Mouse (Mus musculus) megakaryocyte, embryonic 14.5 days (primary cell): ENCODE results near the gene Dcun1d4. TPM values are rescaled to one million over a fixed set of nuclear protein-coding genes. Genes with fewer than 3 reads are reported as not detected.
"Not testable (repeated sequence)": the region's sequence is repeated elsewhere in the genome, so short reads cannot be mapped to it uniquely, and the experiment has no call there.

Source experiments
- H3K27me3 ChIP-seq: replicated peaks from 2 replicates; pipeline ENCODE3; 2012; ENCODE audit warnings: inconsistent platforms
- H3K36me3 ChIP-seq: replicated peaks from 2 replicates; pipeline ENCODE3; 2012; ENCODE audit warnings: low read length, inconsistent platforms, mixed read lengths
- H3K4me1 ChIP-seq: 2 replicates; pipeline ENCODE4 v1.6.1; 2012; ENCODE audit warnings: inconsistent platforms
- H3K4me3 ChIP-seq: replicated peaks from 2 replicates; pipeline ENCODE3; 2012; ENCODE audit warnings: moderate library complexity, mild to moderate bottlenecking, inconsistent platforms
- H3K9me3 ChIP-seq: 2 replicates; pipeline ENCODE4 v1.6.1; 2012; ENCODE audit warnings: inconsistent platforms
- FLI1 ChIP-seq: IDR thresholded peaks from 2 replicates; pipeline ENCODE4 v1.6.1; 2012; ENCODE audit warnings: low read length, inconsistent platforms, mixed read lengths
- GATA1 ChIP-seq: IDR thresholded peaks from 3 replicates; pipeline ENCODE4 v1.6.1; 2012; ENCODE audit warnings: mixed read lengths, low read length, inconsistent platforms, borderline replicate concordance
- polyA plus RNA-seq: library from polyadenylated mRNA; stranded (reverse); fragments of >175 nt; gene quantifications from 2 replicates; pipeline ENCODE4 v1.2.3, GENCODE M21; 2012; ENCODE audit warnings: low replicate concordance; ENCODE audit not compliant: insufficient read depth

Gene Dcun1d4
- polyA plus RNA-seq, 1 experiment = 0.66 TPM

DNA sequence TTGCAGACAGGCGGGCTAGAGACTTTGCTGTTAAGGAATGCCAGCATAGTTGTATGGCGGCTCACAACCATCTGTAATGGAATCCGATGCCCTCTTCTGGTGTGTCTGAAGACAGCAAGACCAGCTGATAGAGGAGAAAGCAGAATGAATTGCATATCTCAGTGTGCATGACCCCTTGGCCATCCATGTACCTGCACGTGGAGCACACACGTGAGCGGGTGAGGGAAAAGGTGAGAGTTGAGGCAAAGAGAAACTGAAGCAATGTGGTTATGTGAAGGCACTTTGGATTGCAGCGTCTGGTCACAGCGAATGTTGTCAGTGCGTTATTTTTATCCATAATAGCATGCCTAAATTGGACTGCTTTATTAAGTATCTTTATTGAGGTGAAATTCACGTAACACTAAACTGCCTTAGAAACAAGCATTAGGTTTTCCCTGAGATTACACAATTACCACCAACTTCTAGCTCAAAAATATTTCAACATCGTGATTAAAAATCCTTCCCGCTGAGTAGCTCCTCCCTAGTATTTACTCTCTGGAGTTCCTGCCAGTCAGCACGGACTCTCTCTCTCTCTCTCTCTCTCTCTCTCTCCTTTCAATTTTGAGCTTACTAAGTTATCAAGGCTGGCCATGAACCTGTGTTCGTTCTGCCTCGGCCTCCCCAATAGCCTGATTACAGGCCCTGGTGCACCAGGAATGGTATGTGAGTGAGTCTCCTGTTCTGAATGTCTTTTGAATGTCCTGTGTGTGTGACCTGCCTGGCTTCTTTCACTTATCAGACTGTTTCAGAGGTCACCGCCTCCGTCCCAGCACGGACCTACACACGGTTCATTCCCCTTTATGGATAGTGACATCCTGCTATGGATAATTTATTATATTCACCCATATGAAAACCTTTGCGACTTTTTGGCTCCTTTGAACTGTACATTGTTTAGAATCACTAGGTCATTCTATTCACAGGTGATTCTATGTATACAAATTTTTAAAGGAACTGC lies 6.1 kb upstream of the Dcun1d4 start:
- Histone ChIP-seq H3K4me1 (no peaks in the 10 kb centered on the region), H3K27me3 (peaks cover 6% of the 10 kb centered on the region), H3K36me3 (no peaks in the 10 kb centered on the region), H3K4me3 (no peak overlapping the region), H3K9me3 (no peaks in the 10 kb centered on the region)
- TF ChIP-seq GATA1 = no peak
- TF ChIP-seq FLI1 = no peak

DNA sequence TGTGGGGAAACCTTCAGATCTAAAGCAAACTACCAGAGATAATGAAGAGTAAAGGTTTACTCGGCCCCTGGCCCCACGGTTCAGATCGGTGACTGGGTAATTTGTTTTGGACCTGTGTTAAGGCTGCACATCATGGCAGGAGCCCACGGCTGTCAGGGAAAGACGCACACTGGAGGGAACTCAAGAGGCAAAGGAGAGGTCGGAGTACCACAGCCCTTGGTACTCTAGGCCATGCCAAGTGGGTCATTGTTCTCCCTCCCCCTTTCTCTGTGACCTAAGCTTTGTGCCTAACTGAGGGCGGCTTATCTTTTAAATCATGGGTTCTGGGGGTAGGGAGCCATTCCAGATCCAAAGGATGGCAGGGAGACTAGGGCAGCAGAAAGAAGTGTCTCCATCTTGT lies 601 bp downstream of the Dcun1d4 start:
- no peak for TF ChIP-seq FLI1
- no peak for TF ChIP-seq GATA1
- Histone ChIP-seq H3K4me1 (0 out of 2 replicates have a peak, but pooled peaks cover 5% of the 10 kb centered on the region), H3K36me3 (no peaks in the 10 kb centered on the region), H3K4me3 (no peak overlapping the region), H3K27me3 (peaks cover 14% of the 10 kb centered on the region), H3K9me3 (no peaks in the 10 kb centered on the region)

- H3K9me3 ChIP-seq, H3K36me3 ChIP-seq, H3K4me3 ChIP-seq, H3K4me1 ChIP-seq: not testable (repeated sequence)
- H3K27me3 ChIP-seq = peaks cover 14% of the 10 kb centered on the region
These were observed 1.6 kb downstream of the Dcun1d4 start for GRCm38 (mm10) chr5:73482381-73482780.

GRCm38 (mm10) chr5:73484016-73484615 lies 3.3 kb downstream of the Dcun1d4 start:
- no peak for TF ChIP-seq GATA1
- no peak for TF ChIP-seq FLI1
- Histone ChIP-seq H3K4me1 (0 out of 2 replicates have a peak, but pooled peaks cover 5% of the 10 kb centered on the region), H3K36me3 (no peaks in the 10 kb centered on the region), H3K4me3 (no peak overlapping the region), H3K9me3 (no peaks in the 10 kb centered on the region), H3K27me3 (peaks cover 13% of the 10 kb centered on the region)

- peaks cover 12% of the 10 kb centered on the region for H3K4me1 ChIP-seq
- TF ChIP-seq FLI1 (no peak), GATA1 (no peak)
- H3K27me3 ChIP-seq = peaks cover 11% of the 10 kb centered on the region
These were observed 5.7 kb downstream of the Dcun1d4 start for GRCm38 (mm10) chr5:73486451-73486850.

GRCm38 (mm10) chr5:73489915-73490314 lies 9.1 kb downstream of the Dcun1d4 start:
- Histone ChIP-seq H3K4me1 (peaks cover 18% of the 10 kb centered on the region), H3K36me3 (no peaks in the 10 kb centered on the region), H3K27me3 (peaks cover 4% of the 10 kb centered on the region), H3K4me3 (peak overlapping the region; percentile 99), H3K9me3 (no peaks in the 10 kb centered on the region)
- no peak for TF ChIP-seq FLI1
- TF ChIP-seq GATA1 = no peak

More at GRCm38 (mm10) chr5:73486451-73486850, 5.7 kb downstream of the Dcun1d4 start:
- no peaks in the 10 kb centered on the region for H3K9me3 ChIP-seq
- no peak overlapping the region for H3K4me3 ChIP-seq
- H3K36me3 ChIP-seq = no peaks in the 10 kb centered on the region

- TF ChIP-seq GATA1 (no peak), FLI1 (no peak)
- no peaks in the 10 kb centered on the region for H3K9me3 ChIP-seq
- H3K4me1 ChIP-seq = peaks cover 25% of the 10 kb centered on the region
- no peaks in the 10 kb centered on the region for H3K36me3 ChIP-seq
- H3K27me3 ChIP-seq = peaks cover 2% of the 10 kb centered on the region
- peak overlapping the region; percentile 99 for H3K4me3 ChIP-seq
These were observed 9.8 kb downstream of the Dcun1d4 start for GRCm38 (mm10) chr5:73490596-73491073.

DNA sequence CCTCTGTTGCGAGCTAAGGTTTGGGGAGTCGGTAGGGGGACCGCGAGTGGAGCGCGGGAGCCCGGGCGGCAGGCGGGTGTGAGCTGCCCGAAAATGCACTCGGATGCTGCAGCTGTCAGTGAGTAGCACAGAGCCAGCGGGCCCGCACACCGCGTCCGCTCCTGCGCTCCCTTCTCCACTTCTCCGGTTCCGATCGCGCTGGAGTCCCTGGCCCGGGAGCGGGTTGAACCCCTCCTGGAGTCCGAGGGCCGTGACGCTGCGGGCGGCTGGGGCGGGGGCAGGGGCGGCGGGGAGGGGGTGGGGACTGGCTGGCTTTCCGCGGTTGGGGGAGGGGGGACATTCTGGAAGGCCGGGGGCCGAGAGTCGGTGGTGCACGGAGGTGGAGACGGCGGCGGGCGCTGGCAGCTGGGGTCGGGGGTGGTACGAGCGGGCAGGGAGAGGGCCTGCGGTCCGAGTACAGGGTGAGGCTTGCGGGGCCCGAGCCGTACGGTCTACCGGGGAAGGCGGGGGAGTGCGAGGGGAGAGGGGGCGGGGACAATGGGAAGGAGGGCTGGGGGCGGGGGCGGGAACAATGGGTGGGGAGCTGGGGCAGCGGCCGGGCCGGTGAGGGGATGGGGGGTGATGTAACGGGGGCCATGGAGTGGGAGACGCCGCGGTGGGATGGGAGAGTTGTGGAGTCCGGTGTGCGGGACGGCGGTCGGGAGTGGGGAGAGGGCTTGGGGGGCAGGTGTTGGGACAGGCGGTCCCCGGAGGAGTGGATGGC lies 10.5 kb downstream of the Dcun1d4 start:
- Histone ChIP-seq H3K36me3 (no peaks in the 10 kb centered on the region), H3K9me3 (no peaks in the 10 kb centered on the region), H3K4me3 (peak overlapping the region; percentile 99), H3K4me1 (peaks cover 32% of the 10 kb centered on the region), H3K27me3 (peaks cover 2% of the 10 kb centered on the region)
- TF ChIP-seq GATA1 (no peak), FLI1 (no peak)

GRCm38 (mm10) chr5:73491837-73492720 lies 11.3 kb downstream of the Dcun1d4 start:
- TF ChIP-seq FLI1 = no peak
- TF ChIP-seq GATA1 = no peak
- peaks cover 38% of the 10 kb centered on the region for H3K4me1 ChIP-seq
- peak overlapping the region; percentile 99 for H3K4me3 ChIP-seq
- H3K9me3 ChIP-seq = no peaks in the 10 kb centered on the region
- no peaks in the 10 kb centered on the region for H3K36me3 ChIP-seq
- peaks cover 2% of the 10 kb centered on the region for H3K27me3 ChIP-seq
